Mouse (Mus musculus): ENCODE data around the gene Zc3h13. TPM values are rescaled to one million over a fixed set of nuclear protein-coding genes. Genes with fewer than 3 reads are reported as not detected.
A peak's percentile ranks its signal among the peaks of the same experiment; 100 is the strongest.

Gene Zc3h13
- polyA plus RNA-seq, 1 experiment = 21.4 TPM

GRCm38 (mm10) chr14:75318736-75319135 is 34.6 kb downstream of the Zc3h13 start:
- Histone ChIP-seq H3K4me3 (replicated peaks) (peak overlapping the region; percentile 11), H3K36me3 (replicated peaks; ENCODE audit: low read length) (peaks cover 59% of the 10 kb centered on the region), H3K4me1 (peaks cover 42% of the 10 kb centered on the region), H3K9me3 (no peaks in the 10 kb centered on the region), H3K27me3 (replicated peaks) (no peaks in the 10 kb centered on the region)
- no peak for TF ChIP-seq FLI1 (IDR thresholded peaks at IDR 0.05; ENCODE audit: low read length)
- TF ChIP-seq GATA1 (IDR thresholded peaks at IDR 0.05; ENCODE audit: borderline replicate concordance, low read length) = no peak

- TF ChIP-seq GATA1 (IDR thresholded peaks at IDR 0.05; ENCODE audit: borderline replicate concordance, low read length) (peak; percentile 78; the same call in 2 of the 3 replicates), FLI1 (IDR thresholded peaks at IDR 0.05; ENCODE audit: low read length) (no peak)
- Histone ChIP-seq H3K9me3 (no peaks in the 10 kb centered on the region), H3K4me1 (peaks cover 47% of the 10 kb centered on the region), H3K4me3 (replicated peaks) (peak overlapping the region; percentile 44), H3K36me3 (replicated peaks; ENCODE audit: low read length) (peaks cover 69% of the 10 kb centered on the region), H3K27me3 (replicated peaks) (no peaks in the 10 kb centered on the region)
These were observed 36.1 kb downstream of the Zc3h13 start for GRCm38 (mm10) chr14:75320269-75320668.

- Histone ChIP-seq H3K27me3 (replicated peaks) (no peaks in the 10 kb centered on the region), H3K36me3 (replicated peaks; ENCODE audit: low read length) (peaks cover 80% of the 10 kb centered on the region), H3K4me1 (peaks cover 58% of the 10 kb centered on the region), H3K9me3 (no peaks in the 10 kb centered on the region), H3K4me3 (replicated peaks) (no peak overlapping the region)
- TF ChIP-seq GATA1 (IDR thresholded peaks at IDR 0.05; ENCODE audit: borderline replicate concordance, low read length) (no peak), FLI1 (IDR thresholded peaks at IDR 0.05; ENCODE audit: low read length) (no peak)
These were observed 39.2 kb downstream of the Zc3h13 start for GRCm38 (mm10) chr14:75323354-75323753.

- Histone ChIP-seq H3K4me1 (peaks cover 64% of the 10 kb centered on the region), H3K9me3 (no peaks in the 10 kb centered on the region), H3K27me3 (replicated peaks) (no peaks in the 10 kb centered on the region), H3K4me3 (replicated peaks) (peak overlapping the region; percentile 67), H3K36me3 (replicated peaks; ENCODE audit: low read length) (peaks cover 90% of the 10 kb centered on the region)
- TF ChIP-seq GATA1 (IDR thresholded peaks at IDR 0.05; ENCODE audit: borderline replicate concordance, low read length) = no peak
- no peak for TF ChIP-seq FLI1 (IDR thresholded peaks at IDR 0.05; ENCODE audit: low read length)
These were observed 43.9 kb downstream of the Zc3h13 start for GRCm38 (mm10) chr14:75328062-75328461.

- H3K27me3 ChIP-seq (replicated peaks) = no peaks in the 10 kb centered on the region
- TF ChIP-seq FLI1 (IDR thresholded peaks at IDR 0.05; ENCODE audit: low read length) = no peak
- no peak for TF ChIP-seq GATA1 (IDR thresholded peaks at IDR 0.05; ENCODE audit: borderline replicate concordance, low read length)
- H3K4me3 ChIP-seq (replicated peaks) = peak overlapping the region; percentile 74
- peaks cover 62% of the 10 kb centered on the region for H3K4me1 ChIP-seq
- H3K36me3 ChIP-seq (replicated peaks; ENCODE audit: low read length) = peaks cover 91% of the 10 kb centered on the region
- H3K9me3 ChIP-seq = no peaks in the 10 kb centered on the region
These were observed 46.4 kb downstream of the Zc3h13 start for GRCm38 (mm10) chr14:75330621-75331020.

- Histone ChIP-seq H3K9me3 (no peaks in the 10 kb centered on the region), H3K27me3 (replicated peaks) (no peaks in the 10 kb centered on the region), H3K4me1 (peaks cover 40% of the 10 kb centered on the region), H3K36me3 (replicated peaks; ENCODE audit: low read length) (peaks cover 96% of the 10 kb centered on the region), H3K4me3 (replicated peaks) (peak overlapping the region; percentile 7)
- TF ChIP-seq GATA1 (IDR thresholded peaks at IDR 0.05; ENCODE audit: borderline replicate concordance, low read length) = no peak
- no peak for TF ChIP-seq FLI1 (IDR thresholded peaks at IDR 0.05; ENCODE audit: low read length)
These were observed 50.1 kb downstream of the Zc3h13 start for GRCm38 (mm10) chr14:75334321-75334720.

GRCm38 (mm10) chr14:75337884-75338283 is 53.7 kb downstream of the Zc3h13 start:
- Histone ChIP-seq H3K9me3 (no peaks in the 10 kb centered on the region), H3K36me3 (replicated peaks; ENCODE audit: low read length) (peaks cover 95% of the 10 kb centered on the region), H3K4me3 (replicated peaks) (no peak overlapping the region), H3K4me1 (peaks cover 9% of the 10 kb centered on the region), H3K27me3 (replicated peaks) (no peaks in the 10 kb centered on the region)
- TF ChIP-seq FLI1 (IDR thresholded peaks at IDR 0.05; ENCODE audit: low read length) = no peak
- no peak for TF ChIP-seq GATA1 (IDR thresholded peaks at IDR 0.05; ENCODE audit: borderline replicate concordance, low read length)

GRCm38 (mm10) chr14:75346041-75346440 is 61.9 kb downstream of the Zc3h13 start:
- TF ChIP-seq GATA1 (IDR thresholded peaks at IDR 0.05; ENCODE audit: borderline replicate concordance, low read length) = no peak
- TF ChIP-seq FLI1 (IDR thresholded peaks at IDR 0.05; ENCODE audit: low read length) = no peak
- Histone ChIP-seq H3K36me3 (replicated peaks; ENCODE audit: low read length) (peaks cover 54% of the 10 kb centered on the region), H3K27me3 (replicated peaks) (no peaks in the 10 kb centered on the region), H3K4me1 (peaks cover 11% of the 10 kb centered on the region), H3K4me3 (replicated peaks) (no peak overlapping the region), H3K9me3 (no peaks in the 10 kb centered on the region)

GRCm38 (mm10) chr14:75351626-75352025 is 67.5 kb downstream of the Zc3h13 start:
- peaks cover 1% of the 10 kb centered on the region for H3K36me3 ChIP-seq (replicated peaks; ENCODE audit: low read length)
- peaks cover 11% of the 10 kb centered on the region for H3K4me1 ChIP-seq
- no peaks in the 10 kb centered on the region for H3K9me3 ChIP-seq
- TF ChIP-seq GATA1 (IDR thresholded peaks at IDR 0.05; ENCODE audit: borderline replicate concordance, low read length) = no peak
- TF ChIP-seq FLI1 (IDR thresholded peaks at IDR 0.05; ENCODE audit: low read length) = no peak
- H3K4me3 ChIP-seq (replicated peaks) = no peak overlapping the region
- no peaks in the 10 kb centered on the region for H3K27me3 ChIP-seq (replicated peaks)

GRCm38 (mm10) chr14:75363316-75363715 is 79.1 kb downstream of the Zc3h13 start:
- TF ChIP-seq FLI1 (IDR thresholded peaks at IDR 0.05; ENCODE audit: low read length) (no peak), GATA1 (IDR thresholded peaks at IDR 0.05; ENCODE audit: borderline replicate concordance, low read length) (no peak)
- Histone ChIP-seq H3K36me3 (replicated peaks; ENCODE audit: low read length) (no peaks in the 10 kb centered on the region), H3K27me3 (replicated peaks) (peaks cover 8% of the 10 kb centered on the region), H3K9me3 (no peaks in the 10 kb centered on the region), H3K4me1 (no peaks in the 10 kb centered on the region), H3K4me3 (replicated peaks) (no peak overlapping the region)
